Mouse (Mus musculus) liver, embryonic 11.5 days (tissue): ENCODE data around the gene Rimbp3. TPM values are rescaled to one million over a fixed set of nuclear protein-coding genes. Genes with fewer than 3 reads are reported as not detected.

Experiments
- ATAC-seq: fragments of 200-750 bp; cut with Nextera tagmentation; replicated peaks from 2 replicates; pipeline ENCODE4 v1.8.0; 2017; ENCODE audit warnings: moderate number of reproducible peaks, mild to moderate bottlenecking, moderate TSS enrichment, moderate library complexity; ENCODE audit not compliant: low FRiP score
- DNase-seq: peaks from one replicate; pipeline ENCODE4 v3.0.0-alpha.2; 2017; ENCODE audit warnings: low spot score
- H3K27ac ChIP-seq: fragments of 300-500 bp; sonication (generic); 2 replicates; pipeline ENCODE4 v1.5.1; 2014; ENCODE audit warnings: mild to moderate bottlenecking, low read depth, low read length, control low read depth
- H3K27me3 ChIP-seq: fragments of 300-500 bp; sonication (generic); replicated peaks from 2 replicates; pipeline ENCODE4 v1.6.1; 2014; ENCODE audit warnings: low read length, mixed read lengths; ENCODE audit not compliant: control insufficient read depth, insufficient read depth
- H3K36me3 ChIP-seq: fragments of 300-500 bp; sonication (generic); 2 replicates; pipeline ENCODE4 v1.6.1; 2014; ENCODE audit warnings: mild to moderate bottlenecking, low read length, moderate library complexity, mixed read lengths; ENCODE audit not compliant: control insufficient read depth, insufficient read depth
- H3K4me1 ChIP-seq: fragments of 300-500 bp; sonication (generic); replicated peaks from 2 replicates; pipeline ENCODE4 v1.6.1; 2014; ENCODE audit warnings: low read length, mixed read lengths; ENCODE audit not compliant: control insufficient read depth, insufficient read depth
- H3K4me2 ChIP-seq: fragments of 300-500 bp; sonication (generic); 2 replicates; pipeline ENCODE4 v1.6.1; 2014; ENCODE audit warnings: mild to moderate bottlenecking, control low read depth, moderate library complexity
- H3K4me3 ChIP-seq: fragments of 300-500 bp; sonication (generic); 2 replicates; pipeline ENCODE4 v1.5.1; 2014; ENCODE audit warnings: low read depth, low read length, control low read depth
- H3K9ac ChIP-seq: fragments of 300-500 bp; sonication (generic); 2 replicates; pipeline ENCODE4 v1.6.1; 2014; ENCODE audit warnings: low read depth, low read length, control low read depth
- H3K9me3 ChIP-seq: fragments of 300-500 bp; sonication (generic); 2 replicates; pipeline ENCODE4 v1.6.1; 2016; ENCODE audit warnings: low read length, inconsistent platforms, mixed read lengths; ENCODE audit not compliant: control insufficient read depth
- WGBS: fragments of 180-500 bp; shearing (Covaris S2); extraction: QIAGEN DNeasy Blood & Tissue Kit; methylation state at CpG from one replicate; pipeline ENCODE4 v1.1.7; 2014; 5-methylcytosine and 5-hydroxymethylcytosine counted together
- polyA plus RNA-seq: library from polyadenylated mRNA; unstranded; fragments of >200 nt; fragmentation: Nextera tagmentation; extraction: Ambion mirVana; gene quantifications from 2 replicates; pipeline ENCODE4 v1.2.1, GENCODE M21; 2014

Rimbp3 gene
- polyA plus RNA-seq, 1 experiment from 2014 or later: 0.45 TPM

DNA sequence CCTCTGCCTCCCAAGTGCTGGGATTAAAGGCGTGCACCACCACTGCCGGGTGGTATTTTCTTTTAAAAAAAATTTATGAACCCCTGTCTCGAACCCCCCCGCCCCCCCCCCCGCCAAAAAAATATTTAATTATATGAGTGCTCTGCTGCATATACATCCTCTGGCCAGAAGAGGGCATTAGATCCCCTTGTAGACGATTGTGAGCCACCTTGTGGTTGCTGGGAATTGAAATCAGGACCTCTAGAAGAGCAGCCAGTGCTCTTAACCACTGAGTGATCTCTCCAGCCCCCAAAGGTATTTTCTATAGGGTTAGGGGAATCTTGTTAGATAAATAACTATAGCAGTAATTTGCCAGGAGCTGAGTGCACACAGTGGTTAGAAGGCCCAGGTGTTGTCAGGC is 3.4 kb upstream of the Rimbp3 start:
- H3K4me1 ChIP-seq: peaks cover 16% of the 10 kb centered on the region
- no peak overlapping the region for H3K4me2 ChIP-seq
- ATAC-seq (no peak), DNase-seq (no peak)
- 3% methylated on average over 6 of the region's 6 CpGs for WGBS
- H3K27me3 ChIP-seq: peaks cover 6% of the 10 kb centered on the region
- H3K9me3 ChIP-seq: no peaks in the 10 kb centered on the region
- H3K27ac ChIP-seq: no peak overlapping the region
- no peak overlapping the region for H3K4me3 ChIP-seq
- no peak overlapping the region for H3K9ac ChIP-seq
- H3K36me3 ChIP-seq: no peaks in the 10 kb centered on the region

DNA sequence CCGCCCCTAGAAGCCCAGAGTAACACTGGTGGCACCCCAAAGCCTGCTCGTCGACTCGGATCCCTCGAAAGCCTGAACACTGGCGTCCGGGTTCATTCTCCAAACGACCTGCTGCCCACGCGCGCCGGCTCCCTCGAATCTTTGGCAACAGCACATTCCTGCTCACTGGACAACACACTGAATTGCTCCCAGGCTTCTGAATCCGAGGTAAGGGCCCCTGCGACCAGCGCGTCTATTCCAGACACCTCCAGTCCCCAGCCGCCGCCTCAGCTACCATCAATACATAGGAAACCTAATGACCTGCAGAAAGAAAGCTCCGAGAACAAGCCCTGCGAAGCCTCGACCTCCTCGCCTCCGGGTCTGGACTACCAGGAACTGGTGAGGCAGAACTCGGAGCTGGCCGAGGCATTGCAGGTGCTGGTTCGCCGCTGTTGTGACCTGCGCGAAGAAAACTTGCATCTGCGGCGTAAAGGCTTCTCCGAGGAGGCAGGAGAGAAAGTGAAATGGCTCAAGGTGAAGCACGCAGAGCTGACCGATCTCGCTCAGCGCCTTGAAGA is 1.1 kb downstream of the Rimbp3 start:
- Histone ChIP-seq H3K27me3 (peaks cover 12% of the 10 kb centered on the region), H3K4me2 (peak overlapping the region; percentile 100), H3K4me1 (peaks cover 18% of the 10 kb centered on the region), H3K27ac (no peak overlapping the region), H3K9me3 (no peaks in the 10 kb centered on the region), H3K9ac (peak overlapping the region; percentile 73), H3K36me3 (no peaks in the 10 kb centered on the region), H3K4me3 (peak overlapping the region; percentile 75)
- WGBS: 2% methylated on average over 37 of the region's 37 CpGs
- DNase-seq: no peak
- peak; percentile 40 for ATAC-seq

DNA sequence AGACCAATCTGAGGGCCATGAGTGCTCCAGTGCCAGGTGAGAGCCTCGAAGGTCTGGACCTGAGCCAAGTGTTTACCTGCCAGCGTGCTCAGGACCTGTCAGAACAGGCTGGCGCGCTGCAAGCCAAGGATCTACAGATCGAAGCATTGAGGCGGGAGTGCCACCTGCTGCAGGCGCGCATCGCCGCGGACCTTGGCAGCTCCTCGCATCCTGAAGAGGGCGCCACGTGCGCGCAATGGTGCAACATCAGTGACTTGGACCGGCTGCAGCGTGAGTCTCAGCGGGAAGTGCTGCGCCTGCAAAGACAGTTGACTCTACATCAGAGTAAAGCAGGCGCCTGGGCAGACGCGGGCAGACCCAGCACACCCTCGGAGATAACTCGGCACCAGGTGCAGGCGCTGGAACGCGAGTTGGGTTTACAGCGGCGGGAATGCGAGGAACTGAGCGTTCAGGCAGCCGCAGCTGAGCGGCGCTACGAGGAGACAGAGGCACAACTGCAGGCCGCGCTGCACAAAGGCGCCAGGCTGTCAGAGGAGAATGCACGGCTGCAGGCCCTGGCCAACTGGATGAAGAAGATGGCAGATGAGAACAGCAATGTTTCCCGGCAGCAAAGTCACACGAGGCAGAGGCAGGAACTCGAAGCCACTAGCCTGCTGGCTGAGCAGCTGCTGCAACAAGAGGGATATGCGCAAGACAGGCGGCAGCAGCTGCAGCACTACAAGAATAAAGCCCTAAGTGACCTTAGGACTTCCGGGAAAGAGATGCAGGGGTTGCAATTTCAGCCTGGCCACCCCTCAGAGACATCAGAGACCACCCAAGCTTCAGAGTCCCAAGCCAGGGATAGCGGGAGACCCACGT is 1.8 kb downstream of the Rimbp3 start:
- Histone ChIP-seq H3K4me1 (peaks cover 18% of the 10 kb centered on the region), H3K4me2 (peak overlapping the region; percentile 100), H3K27me3 (peaks cover 12% of the 10 kb centered on the region), H3K27ac (no peak overlapping the region), H3K9me3 (no peaks in the 10 kb centered on the region), H3K4me3 (peak overlapping the region; percentile 75), H3K9ac (peak overlapping the region; percentile 73), H3K36me3 (no peaks in the 10 kb centered on the region)
- DNase-seq: peak; percentile 88
- peak; percentile 83 for ATAC-seq
- 11% methylated on average over 48 of the region's 48 CpGs for WGBS

DNA sequence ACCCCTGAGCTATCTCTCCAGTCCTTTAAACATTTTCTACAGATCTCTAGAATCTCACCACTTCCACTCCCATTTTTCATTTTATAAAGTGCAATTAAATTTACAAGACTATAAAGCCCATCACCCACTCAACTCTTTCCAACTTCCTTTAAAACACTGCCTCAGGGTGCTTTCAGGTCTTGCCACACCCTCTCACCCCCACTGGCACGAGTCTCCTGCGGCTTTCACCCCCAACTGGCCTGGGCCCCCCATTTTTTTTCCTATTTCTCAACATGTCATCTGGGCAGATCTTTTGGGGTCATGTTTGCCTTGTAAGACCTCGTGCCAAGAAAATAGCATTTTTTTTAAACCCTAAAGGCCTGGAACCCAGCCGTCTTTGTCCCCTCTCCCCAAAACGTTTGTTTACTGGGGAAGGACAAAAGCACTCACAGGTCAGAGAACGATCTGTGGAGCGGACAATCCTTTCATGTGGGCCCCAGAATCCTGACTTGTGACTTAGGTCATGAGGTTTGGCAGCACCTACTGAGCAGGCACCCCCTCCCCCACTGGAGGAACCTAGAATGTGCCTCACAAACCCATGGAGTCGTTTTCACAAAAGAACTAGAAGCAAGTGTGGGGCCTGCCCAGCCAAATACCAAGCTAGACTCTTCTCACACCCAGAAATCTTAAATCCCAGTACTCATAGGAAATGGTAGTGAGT is 8.7 kb downstream of the Rimbp3 start:
- Histone ChIP-seq H3K4me3 (no peak overlapping the region), H3K36me3 (no peaks in the 10 kb centered on the region), H3K9me3 (no peaks in the 10 kb centered on the region), H3K4me1 (peaks cover 13% of the 10 kb centered on the region), H3K27me3 (0 out of 2 replicates have a peak, but pooled peaks cover under 1% of the 10 kb centered on the region), H3K27ac (no peak overlapping the region), H3K4me2 (no peak overlapping the region), H3K9ac (no peak overlapping the region)
- ATAC-seq: no peak
- DNase-seq: no peak
- WGBS: 59% methylated on average over 8 of the region's 8 CpGs

DNA sequence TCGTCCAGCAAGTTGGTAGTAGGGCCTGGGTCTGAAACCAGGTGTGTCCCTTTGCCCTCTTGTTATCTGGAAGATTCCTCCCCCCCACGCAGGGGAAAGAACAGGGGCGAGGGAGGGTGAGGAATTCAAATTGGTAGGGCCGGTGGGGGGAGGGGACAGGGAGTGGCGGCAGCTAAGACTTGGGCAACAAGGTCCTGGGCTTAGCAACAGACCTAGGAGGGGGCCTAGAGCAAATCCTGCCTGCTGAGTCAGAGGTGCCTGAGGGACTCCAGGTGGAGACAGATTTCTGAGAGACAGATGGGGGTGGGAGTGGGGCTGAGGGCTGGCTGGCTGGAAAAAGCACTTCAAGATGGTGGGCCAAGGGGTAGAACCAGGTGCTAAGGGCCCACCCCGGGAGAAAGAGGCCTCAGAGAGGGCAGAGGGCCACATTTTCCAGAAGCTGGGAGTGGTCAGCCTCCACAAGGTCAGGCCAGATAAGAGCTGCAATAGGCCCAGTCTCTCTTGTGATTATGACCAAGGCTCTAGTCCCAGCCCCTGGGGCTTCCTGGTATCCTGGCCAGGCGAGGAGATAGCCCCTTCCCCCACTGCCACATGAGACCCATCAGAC is 11.8 kb downstream of the Rimbp3 start:
- ATAC-seq (peak; percentile 13; the same call in 1 of the 2 replicates), DNase-seq (no peak)
- 19% methylated on average over 7 of the region's 7 CpGs for WGBS
- Histone ChIP-seq H3K9me3 (no peaks in the 10 kb centered on the region), H3K27me3 (0 out of 2 replicates have a peak, but pooled peaks cover 2% of the 10 kb centered on the region), H3K4me1 (peaks cover 13% of the 10 kb centered on the region), H3K4me3 (no peak overlapping the region), H3K4me2 (peak overlapping the region; percentile 21), H3K9ac (peak overlapping the region; percentile 22; the same call in 1 of the 2 replicates), H3K36me3 (no peaks in the 10 kb centered on the region), H3K27ac (peak overlapping the region; percentile 43; the same call in 1 of the 2 replicates)

DNA sequence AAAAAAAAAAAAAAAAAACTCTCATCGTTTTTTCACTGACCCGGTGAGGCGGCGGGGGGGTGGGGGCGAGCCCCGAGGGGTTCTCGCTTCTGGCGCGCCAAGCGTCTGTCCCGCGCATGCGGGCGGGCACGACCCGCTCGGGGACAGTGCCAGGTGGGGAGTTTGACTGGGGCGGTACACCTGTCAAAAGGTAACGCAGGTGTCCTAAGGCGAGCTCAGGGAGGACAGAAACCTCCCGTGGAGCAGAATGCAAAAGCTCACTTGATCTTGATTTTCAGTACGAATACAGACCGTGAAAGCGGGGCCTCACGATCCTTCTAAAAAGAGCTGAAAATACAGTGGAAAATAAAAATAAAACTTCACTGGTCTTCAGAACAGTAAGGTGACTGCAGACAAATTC is 13.8 kb downstream of the Rimbp3 start:
- Histone ChIP-seq H3K4me2 (no peak overlapping the region), H3K27me3 (0 out of 2 replicates have a peak, but pooled peaks cover 2% of the 10 kb centered on the region), H3K9ac (no peak overlapping the region), H3K27ac (no peak overlapping the region), H3K36me3 (no peaks in the 10 kb centered on the region), H3K4me3 (no peak overlapping the region), H3K9me3 (no peaks in the 10 kb centered on the region), H3K4me1 (peaks cover 13% of the 10 kb centered on the region)
- peak; percentile 100 for ATAC-seq
- WGBS: 39% methylated on average over 25 of the region's 25 CpGs
- peak; percentile 96 for DNase-seq

DNA sequence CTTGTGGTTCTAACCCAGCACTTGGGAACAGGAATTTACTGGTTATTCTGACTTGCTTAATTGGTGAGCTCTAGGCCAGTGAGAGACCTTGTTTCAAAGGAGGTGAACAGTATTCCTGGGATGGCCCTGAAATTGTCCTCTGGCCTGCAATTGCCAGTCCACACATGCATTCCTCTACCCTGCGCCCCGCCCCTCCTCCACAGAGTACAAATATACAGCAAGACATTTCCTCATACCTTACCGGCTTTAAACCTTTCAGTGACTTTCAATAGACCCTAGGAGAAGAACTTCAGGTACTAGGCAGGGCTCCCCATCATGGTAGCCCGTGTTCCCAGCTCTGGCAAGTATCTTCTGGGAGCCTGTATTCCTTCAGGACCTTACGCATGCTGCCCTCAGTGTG is 17.2 kb downstream of the Rimbp3 start:
- no peaks in the 10 kb centered on the region for H3K36me3 ChIP-seq
- H3K4me1 ChIP-seq: peaks cover 3% of the 10 kb centered on the region
- no peak overlapping the region for H3K4me3 ChIP-seq
- DNase-seq (no peak), ATAC-seq (no peak)
- WGBS: 84% methylated on average over 5 of the region's 5 CpGs
- H3K4me2 ChIP-seq: no peak overlapping the region
- no peak overlapping the region for H3K9ac ChIP-seq
- H3K27me3 ChIP-seq: 0 out of 2 replicates have a peak, but pooled peaks cover 2% of the 10 kb centered on the region
- H3K27ac ChIP-seq: no peak overlapping the region
- no peaks in the 10 kb centered on the region for H3K9me3 ChIP-seq

DNA sequence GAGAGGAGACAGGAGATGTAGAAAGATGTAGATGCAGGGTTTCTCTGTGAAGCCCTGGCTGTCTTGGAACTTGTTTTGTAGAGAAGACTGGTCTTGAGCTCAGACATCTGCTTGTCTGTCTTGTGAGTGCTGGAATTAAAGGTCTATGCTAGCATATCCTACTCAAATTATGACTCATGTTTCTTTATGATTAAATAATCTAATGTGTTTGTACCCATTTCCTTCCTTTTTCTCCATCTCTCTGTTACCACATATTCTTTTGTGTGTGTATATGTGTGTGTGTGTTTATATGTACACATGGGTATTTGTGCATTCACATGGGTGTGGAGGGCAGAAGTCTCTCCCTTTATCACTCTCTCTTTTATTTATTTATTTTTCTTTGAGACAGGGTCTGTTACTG is 18.1 kb downstream of the Rimbp3 start:
- ATAC-seq (no peak), DNase-seq (no peak)
- Histone ChIP-seq H3K27ac (no peak overlapping the region), H3K9me3 (no peaks in the 10 kb centered on the region), H3K4me1 (no peaks in the 10 kb centered on the region), H3K4me3 (no peak overlapping the region), H3K36me3 (no peaks in the 10 kb centered on the region), H3K27me3 (0 out of 2 replicates have a peak, but pooled peaks cover 2% of the 10 kb centered on the region), H3K4me2 (no peak overlapping the region), H3K9ac (no peak overlapping the region)
